Mouse (Mus musculus): Measurements from ENCODE around the gene Lama2.

Lama2 gene

GRCm38 (mm10) chr10:27384636-27385035 is 234.9 kb downstream of the Lama2 start:
- DNase-seq (ENCODE audit: low spot score in 2 of 2), result peak; percentile 57 to 60

- no peak for DNase-seq (ENCODE audit: low spot score in 2 of 2)
Observed at GRCm38 (mm10) chr10:27382887-27383609, 236.5 kb downstream of the Lama2 start.

- DNase-seq (ENCODE audit: low spot score in 2 of 2), result no peak
Observed at GRCm38 (mm10) chr10:27378286-27378685, 241.3 kb downstream of the Lama2 start.

GRCm38 (mm10) chr10:27344278-27344677 is 275.3 kb downstream of the Lama2 start:
- no peak for DNase-seq (ENCODE audit: low spot score in 2 of 2)

- DNase-seq (ENCODE audit: low spot score in 2 of 2), result no peak
Observed at GRCm38 (mm10) chr10:27322410-27322990, 297.1 kb downstream of the Lama2 start.

GRCm38 (mm10) chr10:27307444-27307843 is 312.1 kb downstream of the Lama2 start:
- no peak for DNase-seq (ENCODE audit: low spot score in 2 of 2)

GRCm38 (mm10) chr10:27305301-27305700 is 314.3 kb downstream of the Lama2 start:
- peak in 1 of 2 experiments; percentile 11 for DNase-seq (ENCODE audit: low spot score in 2 of 2)

GRCm38 (mm10) chr10:27285098-27285860 is 334.3 kb downstream of the Lama2 start:
- DNase-seq (ENCODE audit: low spot score in 2 of 2), result no peak

- DNase-seq (ENCODE audit: low spot score in 2 of 2), result no peak
Observed at GRCm38 (mm10) chr10:27267432-27267831, 352.1 kb downstream of the Lama2 start.

- no peak for DNase-seq (ENCODE audit: low spot score in 2 of 2)
Observed at GRCm38 (mm10) chr10:27265812-27266211, 353.7 kb downstream of the Lama2 start.

- DNase-seq (ENCODE audit: low spot score in 2 of 2), result peak in 1 of 2 experiments; percentile 6
Observed at GRCm38 (mm10) chr10:27264713-27265112, 354.8 kb downstream of the Lama2 start.

GRCm38 (mm10) chr10:27249741-27250140 is 369.8 kb downstream of the Lama2 start:
- DNase-seq (ENCODE audit: low spot score in 2 of 2), result no peak

- DNase-seq (ENCODE audit: low spot score in 2 of 2), result no peak
Observed at GRCm38 (mm10) chr10:27234755-27235154, 384.8 kb downstream of the Lama2 start.

- no peak for DNase-seq (ENCODE audit: low spot score in 2 of 2)
Observed at GRCm38 (mm10) chr10:27233577-27233976, 386.0 kb downstream of the Lama2 start.

GRCm38 (mm10) chr10:27223815-27224375 is 395.7 kb downstream of the Lama2 start:
- no peak for DNase-seq (ENCODE audit: low spot score in 2 of 2)

- no peak for DNase-seq (ENCODE audit: low spot score in 2 of 2)
Observed at GRCm38 (mm10) chr10:27222639-27223315, 396.8 kb downstream of the Lama2 start.

GRCm38 (mm10) chr10:27219698-27220097 is 399.9 kb downstream of the Lama2 start:
- no peak for DNase-seq (ENCODE audit: low spot score in 2 of 2)

GRCm38 (mm10) chr10:27207320-27207719 is 412.2 kb downstream of the Lama2 start:
- DNase-seq (ENCODE audit: low spot score in 2 of 2), result no peak

GRCm38 (mm10) chr10:27198443-27198842 is 421.1 kb downstream of the Lama2 start:
- no peak for DNase-seq (ENCODE audit: low spot score in 2 of 2)

GRCm38 (mm10) chr10:27193986-27194908 is 425.3 kb downstream of the Lama2 start:
- DNase-seq (ENCODE audit: low spot score in 2 of 2), result no peak
